Mouse (Mus musculus) ZHBTc4 (cell line): ENCODE results near the gene Lgals3bp.
"Not testable (repeated sequence)": the region's sequence is repeated elsewhere in the genome, so short reads cannot be mapped to it uniquely, and the experiment has no call there.

ENCODE experiments used
- DNase-seq: peaks from one replicate; pipeline ENCODE4 v3.0.0-alpha.2; 2011; ENCODE audit warnings: low read depth, low spot score

Lgals3bp gene

DNA sequence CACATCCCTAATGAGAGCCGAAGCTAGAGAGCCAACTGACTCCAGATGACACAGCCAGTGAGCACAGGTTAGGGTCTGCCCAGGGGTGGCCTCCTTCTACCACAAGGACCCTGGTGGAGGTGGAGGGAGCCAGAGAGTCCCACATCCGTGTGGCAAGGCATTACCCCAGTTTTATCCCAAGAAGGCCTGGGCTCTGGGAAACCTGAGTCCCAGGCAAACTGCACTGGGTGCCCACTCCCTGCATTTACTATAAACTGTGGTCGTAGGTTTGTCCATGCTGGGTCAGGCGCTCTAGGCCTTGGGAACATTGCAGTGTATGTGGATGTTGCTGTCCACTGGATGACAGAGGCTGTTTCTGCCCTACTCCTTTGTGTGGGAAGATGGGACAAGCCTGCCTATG is 697 bp downstream of the Lgals3bp start:
- no peak for DNase-seq

DNA sequence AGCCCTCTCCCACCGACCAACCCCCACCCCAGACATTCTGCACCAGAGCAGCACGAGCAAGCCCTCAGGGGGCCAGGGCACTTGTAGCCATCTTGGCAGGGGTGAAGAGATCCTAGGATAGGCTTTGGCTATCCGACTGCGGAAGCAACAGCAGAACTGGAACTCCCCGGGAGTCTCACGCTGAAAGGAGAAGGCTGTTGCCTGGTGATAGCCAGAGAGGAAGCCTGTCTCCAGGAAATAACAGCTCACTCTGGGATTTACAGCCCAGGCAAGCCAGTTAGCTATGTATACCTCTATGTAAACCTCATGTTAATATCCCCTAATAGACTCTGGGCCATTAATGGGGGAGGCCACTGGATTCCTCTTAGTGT is 1.3 kb downstream of the Lgals3bp start:
- DNase-seq: peak; percentile 20

- DNase-seq: no peak
These were observed 1.9 kb downstream of the Lgals3bp start for GRCm38 (mm10) chr11:118399891-118400565.

DNA sequence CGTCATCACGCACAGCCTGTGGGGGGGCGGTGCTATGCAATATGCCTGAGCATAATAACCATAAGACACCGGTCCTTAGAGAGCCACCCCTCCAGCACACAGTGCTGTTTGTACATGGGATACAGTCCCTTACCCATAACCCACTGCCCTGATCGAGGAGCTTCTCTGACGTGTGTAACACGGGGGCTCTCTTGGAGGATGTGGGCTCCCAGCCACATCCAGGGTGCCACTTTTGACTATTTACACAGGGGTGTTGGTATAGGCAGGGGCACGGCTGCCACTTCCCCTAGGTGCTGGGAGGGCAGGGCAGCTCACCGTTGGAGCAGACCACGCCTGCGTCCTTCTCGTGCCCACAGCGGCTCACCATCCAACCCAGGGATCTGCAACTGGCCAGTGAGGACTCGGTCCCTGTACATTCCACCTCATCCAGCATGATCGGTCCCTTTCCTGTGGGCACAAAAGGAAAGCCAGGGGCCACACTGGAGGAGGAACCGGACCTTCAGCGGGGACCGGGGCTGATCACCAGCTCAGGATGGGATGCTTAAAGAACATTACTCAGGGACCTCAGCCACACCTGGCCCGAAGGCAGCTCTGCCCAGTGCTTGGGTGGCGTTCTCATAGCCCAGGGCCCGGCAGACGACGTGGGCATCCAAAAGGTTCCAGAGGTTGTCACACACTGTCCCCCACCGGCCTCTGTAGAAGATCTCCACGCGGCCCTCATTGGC is 3.9 kb downstream of the Lgals3bp start:
- no peak for DNase-seq

- no peak for DNase-seq
These were observed 7.4 kb downstream of the Lgals3bp start for GRCm38 (mm10) chr11:118394538-118394937.

GRCm38 (mm10) chr11:118393991-118394390 is 7.9 kb downstream of the Lgals3bp start:
- DNase-seq: no peak

DNA sequence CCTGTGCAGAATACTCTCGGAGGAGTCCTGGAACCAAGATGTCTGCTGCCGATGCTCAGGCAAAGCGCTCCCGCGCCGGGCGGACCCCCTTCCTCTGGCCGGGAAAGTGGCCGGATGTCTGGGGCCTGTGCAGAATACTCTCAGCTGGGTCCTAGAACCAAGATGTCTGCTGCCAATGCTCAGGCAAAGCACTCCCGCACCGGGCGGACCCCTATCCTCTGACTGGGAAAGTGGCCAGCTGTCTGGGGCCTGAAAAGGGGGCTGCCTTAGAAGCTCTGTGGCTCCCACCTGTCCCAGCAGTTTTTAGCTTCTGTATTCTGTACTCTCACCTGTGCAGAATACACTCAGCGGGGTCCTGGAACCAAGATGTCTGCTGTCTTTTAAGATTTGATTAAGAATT is 14.1 kb downstream of the Lgals3bp start:
- not testable (repeated sequence) for DNase-seq

GRCm38 (mm10) chr11:118379251-118380009 is 22.5 kb downstream of the Lgals3bp start:
- peak; percentile 83 for DNase-seq

DNA sequence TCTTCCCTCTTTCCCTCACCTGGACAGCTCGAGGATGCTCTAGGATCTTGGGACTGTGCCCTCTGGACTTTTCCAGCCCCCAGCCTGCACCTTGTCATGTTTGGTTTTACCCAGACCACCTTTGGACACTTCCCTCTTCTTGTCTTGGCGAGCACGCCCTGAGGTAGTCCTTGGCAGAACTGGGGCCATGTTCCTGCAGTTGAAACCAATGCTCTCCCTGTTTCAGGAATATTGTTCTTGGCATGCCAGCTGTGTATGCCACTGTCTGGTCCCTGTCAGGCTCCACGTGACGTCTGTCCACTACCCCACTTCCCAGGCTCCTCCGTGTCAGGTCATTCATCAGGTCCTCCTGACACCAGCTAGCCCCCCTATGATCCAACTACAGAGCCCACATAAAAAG is 23.2 kb downstream of the Lgals3bp start:
- DNase-seq: no peak

DNA sequence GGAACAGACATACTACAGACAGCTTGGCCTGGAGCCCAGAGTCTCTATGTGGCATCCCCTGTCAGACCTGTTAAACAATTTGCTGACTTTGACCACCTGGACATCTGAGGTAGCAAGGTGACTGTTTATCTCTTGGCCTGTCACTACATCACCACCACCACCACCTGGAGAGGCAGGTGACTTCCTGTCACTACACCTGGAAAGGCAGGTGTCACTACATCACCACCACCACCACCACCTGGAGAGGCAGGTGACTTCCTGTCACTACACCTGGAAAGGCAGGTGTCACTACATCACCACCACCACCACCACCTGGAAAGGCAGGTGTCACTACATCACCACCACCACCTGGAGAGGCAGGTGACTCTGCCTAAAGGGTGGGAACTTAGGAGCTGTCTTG is 25.6 kb downstream of the Lgals3bp start:
- DNase-seq: not testable (repeated sequence)

DNA sequence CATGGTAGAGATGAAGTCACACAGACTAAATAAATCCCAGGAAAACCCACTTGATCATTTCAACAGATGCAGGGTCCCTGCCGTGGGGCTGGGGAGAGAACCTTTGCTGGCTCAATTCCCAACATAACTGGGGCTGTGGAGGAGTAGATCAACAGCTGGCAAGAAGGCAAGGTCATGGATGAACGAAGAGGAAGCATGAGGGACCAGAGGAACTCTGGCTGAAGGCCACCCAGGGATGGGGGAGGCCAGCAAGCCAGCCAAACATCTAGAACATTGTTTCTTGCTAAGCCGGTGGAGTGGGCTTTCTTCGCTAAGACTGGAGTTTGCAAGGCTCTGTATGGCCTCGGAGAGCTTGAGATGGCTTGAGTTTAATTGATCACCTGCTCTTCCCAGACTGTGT is 26.0 kb downstream of the Lgals3bp start:
- DNase-seq: no peak

- DNase-seq: no peak
These were observed 26.4 kb downstream of the Lgals3bp start for GRCm38 (mm10) chr11:118375461-118375860.

- DNase-seq: peak; percentile 50
These were observed 26.9 kb downstream of the Lgals3bp start for GRCm38 (mm10) chr11:118375006-118375405.

- no peak for DNase-seq
These were observed 27.4 kb downstream of the Lgals3bp start for GRCm38 (mm10) chr11:118374506-118374905.

DNA sequence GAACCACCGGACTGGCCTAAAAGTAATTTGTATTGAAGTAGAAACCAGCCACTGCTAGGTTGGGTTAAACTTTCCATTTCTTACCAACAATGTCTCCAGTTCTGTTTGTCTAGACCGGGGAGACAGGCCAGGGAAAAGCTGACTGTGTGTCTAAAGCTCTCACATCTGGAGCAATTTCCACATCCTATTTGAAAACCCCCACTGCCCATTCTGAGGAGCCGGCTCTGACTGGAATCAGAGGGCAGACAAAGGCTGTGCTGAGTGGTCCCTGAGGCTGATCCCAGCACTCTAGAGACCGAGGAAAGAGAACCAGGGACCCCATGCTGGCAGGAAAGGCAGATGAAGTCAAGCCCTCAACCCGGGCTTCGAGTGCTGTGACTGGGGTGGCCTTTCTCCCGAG is 29.3 kb downstream of the Lgals3bp start:
- peak; percentile 79 for DNase-seq

GRCm38 (mm10) chr11:118371876-118372275 is 30.0 kb downstream of the Lgals3bp start:
- no peak for DNase-seq

DNA sequence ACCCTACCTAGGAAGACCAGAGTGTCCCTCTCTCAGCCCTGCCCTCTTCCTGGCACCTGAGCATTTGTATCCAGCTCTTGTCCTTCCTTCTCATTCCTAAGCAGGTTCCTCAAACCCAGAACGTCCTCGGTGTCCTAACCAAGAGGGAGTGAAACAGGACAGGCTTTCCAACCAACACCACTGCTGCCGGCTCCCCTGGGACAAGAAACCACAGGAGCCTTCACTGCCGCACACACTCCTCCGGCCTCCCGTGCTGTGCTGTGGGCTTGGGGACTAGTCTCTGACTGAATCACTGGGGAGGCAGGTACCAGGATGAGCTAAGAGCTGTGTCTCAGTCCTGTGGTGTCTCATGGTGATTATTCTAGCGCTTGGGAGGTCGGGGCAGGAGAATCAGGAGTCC is 32.2 kb downstream of the Lgals3bp start:
- no peak for DNase-seq

DNA sequence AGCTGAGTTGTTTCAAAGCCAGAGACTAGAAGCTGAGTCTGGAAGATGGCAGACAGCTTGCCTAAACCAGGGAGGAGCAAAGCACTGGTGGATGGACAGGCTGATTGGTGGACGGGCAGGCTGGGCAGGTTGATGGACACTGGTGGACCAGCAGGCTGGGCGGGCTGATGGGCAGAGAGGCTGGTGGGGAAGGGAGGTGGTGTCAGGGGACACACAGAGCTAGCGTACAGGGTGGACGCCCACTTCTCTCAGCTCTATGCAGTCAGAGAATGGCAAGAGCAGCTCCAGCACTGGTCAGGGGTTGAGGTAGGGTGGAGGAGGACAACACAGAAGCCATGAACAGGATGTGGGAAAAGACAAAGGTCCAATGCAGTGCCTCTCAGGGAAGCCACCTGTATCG is 32.6 kb downstream of the Lgals3bp start:
- no peak for DNase-seq

DNA sequence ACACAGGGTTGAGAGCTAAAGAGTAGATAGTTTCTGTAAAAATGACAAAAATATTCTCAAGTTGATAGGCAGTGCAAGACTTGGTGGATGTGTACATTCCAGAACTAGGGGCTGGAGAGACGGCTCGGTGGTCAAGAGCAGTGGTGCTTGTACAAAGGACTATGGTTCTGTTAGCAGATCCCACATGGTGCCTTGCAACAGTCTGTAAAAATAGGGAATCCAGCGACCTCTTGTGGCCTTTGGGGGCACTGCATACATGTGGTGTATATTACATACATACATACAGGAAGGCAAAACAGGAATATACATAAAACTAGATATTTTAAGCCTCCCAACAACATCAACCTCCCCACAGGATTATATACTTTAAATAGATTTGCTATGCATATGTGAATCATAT is 33.6 kb downstream of the Lgals3bp start:
- peak; percentile 88 for DNase-seq

DNA sequence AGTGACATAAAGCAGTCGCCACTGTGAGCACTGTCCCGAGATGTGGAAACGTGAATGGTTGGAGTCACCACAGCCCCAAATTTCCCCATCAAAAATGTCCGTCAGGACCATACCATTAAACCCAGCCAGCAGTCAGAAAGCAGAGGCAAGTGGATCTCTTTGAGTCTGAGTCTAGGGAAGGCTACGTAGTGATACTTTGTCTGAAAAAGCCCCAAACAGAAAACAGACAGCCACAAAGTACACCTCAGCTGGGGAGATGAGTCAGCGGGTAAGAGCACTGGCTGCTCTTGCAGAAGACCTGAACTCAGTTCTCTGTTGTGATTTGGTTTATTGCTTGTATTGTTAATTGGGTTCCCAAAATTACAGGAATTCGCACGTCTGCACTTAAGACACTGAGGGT is 35.3 kb downstream of the Lgals3bp start:
- no peak for DNase-seq

- DNase-seq: no peak
These were observed 35.8 kb downstream of the Lgals3bp start for GRCm38 (mm10) chr11:118366108-118366507.

DNA sequence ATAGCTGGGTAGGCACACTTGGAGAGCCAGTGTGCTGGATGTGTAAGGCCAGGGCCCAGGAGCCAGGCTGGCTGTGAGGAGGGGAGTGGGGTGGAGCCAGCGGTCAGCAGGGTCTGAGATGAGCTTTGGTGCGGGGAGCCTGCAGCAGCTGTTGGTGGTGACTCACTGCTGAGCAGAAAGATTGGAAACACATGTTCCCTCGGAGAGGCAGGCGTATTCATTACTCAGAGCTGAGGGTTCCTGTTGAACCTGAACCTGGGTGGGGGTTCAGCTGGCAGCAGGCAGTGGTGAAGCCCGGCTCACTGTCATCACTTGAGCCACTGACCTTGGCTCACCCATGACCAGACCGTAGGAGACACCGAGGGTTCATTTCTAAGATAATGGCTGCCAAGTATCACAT is 36.7 kb downstream of the Lgals3bp start:
- DNase-seq: no peak

- DNase-seq: no peak
These were observed 37.9 kb downstream of the Lgals3bp start for GRCm38 (mm10) chr11:118364021-118364420.
